Mouse (Mus musculus): ENCODE results near the gene Rdh16.
"Not testable (repeated sequence)": the region's sequence is repeated elsewhere in the genome, so short reads cannot be mapped to it uniquely, and the experiment has no call there.

Gene Rdh16

GRCm38 (mm10) chr10:127800891-127801290 is at the start of gene Rdh16:
Gene Rdh16, plus strand, starts transcription at chr10:127801152.
- DNase-seq: no peak

- DNase-seq: peak; percentile 58
Measured at GRCm38 (mm10) chr10:127751548-127751947, 49.4 kb upstream of the Rdh16 start, which contains the start of gene Gpr182. Gene Gpr182, minus strand, starts transcription at chr10:127751732.

- DNase-seq: peak; percentile 58
Measured at GRCm38 (mm10) chr10:127754566-127755166, 46.3 kb upstream of the Rdh16 start.

GRCm38 (mm10) chr10:127755246-127755645 is 45.7 kb upstream of the Rdh16 start:
- DNase-seq: no peak

GRCm38 (mm10) chr10:127755770-127756468 is 45.0 kb upstream of the Rdh16 start:
- DNase-seq: peak; percentile 48

GRCm38 (mm10) chr10:127759181-127760110 is 41.5 kb upstream of the Rdh16 start, which contains the start of the genes Rdh1 and Rdh16f1:
Gene Rdh1, plus strand, starts transcription at chr10:127759721.
Gene Rdh16f1, plus strand, starts transcription at chr10:127759787.
- no peak for DNase-seq

GRCm38 (mm10) chr10:127762926-127763325 is 38.0 kb upstream of the Rdh16 start:
- not testable (repeated sequence) for DNase-seq

GRCm38 (mm10) chr10:127763914-127764680 is 36.9 kb upstream of the Rdh16 start:
- no peak for DNase-seq

GRCm38 (mm10) chr10:127766564-127766963 is 34.4 kb upstream of the Rdh16 start:
- no peak for DNase-seq

GRCm38 (mm10) chr10:127776011-127776410 is 24.9 kb upstream of the Rdh16 start, which contains the start of gene Rdh9:
Gene Rdh9, plus strand, starts transcription at chr10:127776386.
- no peak for DNase-seq

GRCm38 (mm10) chr10:127782321-127782720 is 18.6 kb upstream of the Rdh16 start:
- DNase-seq: not testable (repeated sequence)

GRCm38 (mm10) chr10:127785411-127785810 is 15.5 kb upstream of the Rdh16 start:
- DNase-seq: not testable (repeated sequence)

- DNase-seq: no peak
Measured at GRCm38 (mm10) chr10:127799295-127799694, 1.7 kb upstream of the Rdh16 start.

- no peak for DNase-seq
Measured at GRCm38 (mm10) chr10:127801612-127802011, 660 bp downstream of the Rdh16 start.

GRCm38 (mm10) chr10:127802236-127802635 is 1.3 kb downstream of the Rdh16 start:
- no peak for DNase-seq

- no peak for DNase-seq
Measured at GRCm38 (mm10) chr10:127804416-127804815, 3.5 kb downstream of the Rdh16 start.

GRCm38 (mm10) chr10:127815888-127816287 is 14.9 kb downstream of the Rdh16 start:
- no peak for DNase-seq

- DNase-seq: not testable (repeated sequence)
Measured at GRCm38 (mm10) chr10:127817268-127817910, 16.4 kb downstream of the Rdh16 start.

- not testable (repeated sequence) for DNase-seq
Measured at GRCm38 (mm10) chr10:127821806-127822205, 20.9 kb downstream of the Rdh16 start.

GRCm38 (mm10) chr10:127825386-127825785 is 24.4 kb downstream of the Rdh16 start:
- DNase-seq: peak; percentile 11

GRCm38 (mm10) chr10:127829121-127829520 is 28.2 kb downstream of the Rdh16 start:
- DNase-seq: no peak

- not testable (repeated sequence) for DNase-seq
Measured at GRCm38 (mm10) chr10:127834186-127834585, 33.2 kb downstream of the Rdh16 start.
